Mouse (Mus musculus) heart, postnatal 25 days (tissue): ENCODE data around the gene Arpc3. TPM values are rescaled to one million over a fixed set of nuclear protein-coding genes. Genes with fewer than 3 reads are reported as not detected.
A peak's percentile ranks its signal among the peaks of the same experiment; 100 is the strongest.

Experiments
- DNase-seq: peaks from one replicate; pipeline ENCODE4 v3.0.0; 2022; ENCODE audit warnings: low spot score
- intact Hi-C: fragments of 180-260 bp; cut with DNase I; formaldehyde crosslinking; loops from one replicate; pipeline ENCODE4 v1.15.1; 2025
- total RNA-seq, 2 experiments: library from RNA; stranded (reverse); gene quantifications; 2 replicates each; pipeline ENCODE4 v1.2.3; 2021

The Arpc3 gene
- 10 to 100 TPM; 93.0 to 94.1 TPM for total RNA-seq

DNA sequence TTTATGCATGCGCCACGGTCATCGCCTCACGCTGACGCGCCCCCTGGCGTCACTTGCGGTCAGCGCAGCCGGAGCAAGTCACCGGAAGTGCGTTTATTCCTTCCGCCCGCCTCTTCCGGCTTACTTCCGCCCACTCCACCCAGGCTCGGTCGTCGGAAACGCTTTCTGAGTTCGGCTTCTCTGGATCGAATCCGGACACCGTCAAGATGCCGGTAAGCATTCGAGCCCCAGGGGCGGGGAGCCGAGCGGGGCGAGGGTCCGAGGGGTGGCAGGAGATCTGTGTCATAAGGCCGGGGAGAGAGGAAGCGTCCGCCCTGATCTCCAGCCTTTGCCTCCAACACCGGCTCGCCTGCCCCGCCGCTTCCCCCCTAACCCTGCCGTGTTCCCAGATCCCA is at the start of gene Arpc3:
Arpc3 (plus strand) TSS at position 93 of the 395 bp plus-strand sequence.
- DNase-seq: peak; percentile 77
- intact Hi-C loops: loop anchor here (5.0 kb wide), 1 partner anchor 124 kb away; no protein-coding TSS in a partner anchor

DNA sequence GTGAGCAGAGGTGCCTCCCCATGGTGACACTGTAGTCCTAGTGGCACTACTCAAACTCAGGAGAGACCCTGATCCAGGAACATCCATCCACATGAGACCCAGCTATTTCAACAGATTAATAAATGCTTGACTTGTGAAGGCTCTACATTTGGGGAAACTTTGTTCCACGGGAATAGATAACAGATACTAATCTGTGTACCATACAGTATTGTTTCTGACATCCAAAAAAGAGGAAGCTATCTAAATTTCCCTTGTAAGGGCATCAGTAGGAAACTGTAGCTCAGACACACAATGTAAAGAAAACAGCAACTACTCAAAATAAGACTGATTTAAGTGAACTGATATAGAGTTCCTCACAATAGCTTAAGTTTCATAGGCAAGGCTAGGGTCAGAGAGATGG is 48.8 kb upstream of the Arpc3 start:
- intact Hi-C loops: no loop called here

GRCm38 (mm10) chr5:122343768-122344167 is 47.9 kb upstream of the Arpc3 start:
- intact Hi-C loops: loop anchor here (1.0 to 2.0 kb wide), 2 partner anchors 75 to 213 kb away; no protein-coding TSS in a partner anchor
- no peak for DNase-seq

More for the DNA sequence above, 48.8 kb upstream of the Arpc3 start:
- DNase-seq: no peak

GRCm38 (mm10) chr5:122344260-122344659 is 47.4 kb upstream of the Arpc3 start:
- intact Hi-C loops: loop anchor here (1.0 to 2.0 kb wide), 2 partner anchors 76 to 213 kb away; no protein-coding TSS in a partner anchor

DNA sequence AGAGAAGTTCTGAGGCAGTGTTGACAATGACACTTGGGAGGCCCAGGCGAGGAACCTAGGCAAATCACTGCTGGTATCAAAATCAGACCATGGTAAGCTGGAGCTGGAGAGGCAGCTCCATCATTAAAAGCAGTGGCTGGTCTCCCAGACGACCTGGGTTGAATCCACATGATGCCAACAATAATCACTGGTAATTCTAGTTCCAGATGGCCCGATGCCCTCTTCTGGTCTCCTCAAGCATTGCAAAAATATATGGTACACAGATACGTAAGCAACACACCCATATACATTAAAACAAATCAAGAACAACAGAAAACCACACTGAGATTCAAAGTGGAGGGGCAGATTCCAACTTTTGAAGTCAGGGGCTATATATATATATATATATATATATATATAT is 45.9 kb upstream of the Arpc3 start:
- intact Hi-C loops: loop anchor here (2.0 kb wide), 1 partner anchor 215 kb away; no protein-coding TSS in a partner anchor
- DNase-seq: no peak

More at GRCm38 (mm10) chr5:122344260-122344659, 47.4 kb upstream of the Arpc3 start:
- no peak for DNase-seq

- peak; percentile 94 for DNase-seq
- intact Hi-C loops: loop anchor here (1.0 to 5.0 kb wide), 2 partner anchors 18 to 197 kb away; partner anchors contain the start of genes Fam216a and Ppp1cc
Measured at GRCm38 (mm10) chr5:122353807-122354491, 37.7 kb upstream of the Arpc3 start, which contains the start of the genes Rad9b and Vps29. Gene Rad9b (minus strand): TSS chr5:122354233. Gene Vps29 (plus strand): TSS chr5:122354369.

- intact Hi-C loops: loop anchor here (1.0 to 5.0 kb wide), 2 partner anchors 18 to 197 kb away; partner anchors contain the start of genes Fam216a and Ppp1cc
- DNase-seq: no peak
Measured at GRCm38 (mm10) chr5:122354492-122355067, 37.1 kb upstream of the Arpc3 start.

DNA sequence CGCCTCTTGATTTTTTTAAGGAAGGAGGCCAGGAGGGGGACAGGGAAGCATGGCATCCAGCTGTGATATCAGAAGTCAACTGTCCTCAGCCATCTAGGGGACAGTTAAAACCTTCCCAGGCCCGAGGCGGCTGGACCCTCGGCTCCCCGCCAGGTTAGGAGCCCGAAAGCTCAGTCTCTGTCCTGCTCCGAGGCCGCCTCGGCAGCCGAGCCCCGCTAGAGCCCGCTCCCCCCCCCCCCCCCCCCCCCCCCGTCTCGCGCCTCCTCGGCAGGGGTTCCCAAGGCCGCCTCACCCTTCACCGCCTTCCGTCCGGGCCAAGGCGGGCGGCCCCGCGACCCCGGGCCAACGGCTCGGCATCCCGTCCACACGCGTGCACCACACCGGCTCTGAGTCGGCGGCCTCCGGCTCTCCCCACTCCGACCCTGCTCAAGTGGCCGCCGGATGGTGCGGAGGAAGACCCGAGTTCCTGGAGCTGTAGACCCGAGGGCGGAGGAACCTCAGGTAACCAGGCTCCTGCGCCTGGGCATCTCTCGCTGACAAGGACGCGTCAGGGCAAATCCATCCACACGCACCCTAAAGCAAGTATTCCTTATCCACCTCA is 20.0 kb upstream of the Arpc3 start, which contains the start of gene Gpn3:
Gpn3 (plus strand) TSS at position 286 of the 601 bp plus-strand sequence.
- intact Hi-C loops: loop anchor here (1.0 kb wide), 1 partner anchor 17 kb away; the partner anchor contains the start of genes Rad9b and Vps29
- DNase-seq: no peak

GRCm38 (mm10) chr5:122372192-122372769 is 19.4 kb upstream of the Arpc3 start, which contains the start of gene Fam216a:
Gene Fam216a (minus strand): TSS chr5:122372364.
- peak; percentile 97 for DNase-seq
- intact Hi-C loops: loop anchor here (1.0 kb wide), 1 partner anchor 18 kb away; the partner anchor contains the start of genes Rad9b and Vps29

GRCm38 (mm10) chr5:122372878-122373277 is 18.8 kb upstream of the Arpc3 start:
- no peak for DNase-seq
- intact Hi-C loops: loop anchor here (1.0 kb wide), 1 partner anchor 19 kb away; the partner anchor contains the start of genes Rad9b and Vps29

DNA sequence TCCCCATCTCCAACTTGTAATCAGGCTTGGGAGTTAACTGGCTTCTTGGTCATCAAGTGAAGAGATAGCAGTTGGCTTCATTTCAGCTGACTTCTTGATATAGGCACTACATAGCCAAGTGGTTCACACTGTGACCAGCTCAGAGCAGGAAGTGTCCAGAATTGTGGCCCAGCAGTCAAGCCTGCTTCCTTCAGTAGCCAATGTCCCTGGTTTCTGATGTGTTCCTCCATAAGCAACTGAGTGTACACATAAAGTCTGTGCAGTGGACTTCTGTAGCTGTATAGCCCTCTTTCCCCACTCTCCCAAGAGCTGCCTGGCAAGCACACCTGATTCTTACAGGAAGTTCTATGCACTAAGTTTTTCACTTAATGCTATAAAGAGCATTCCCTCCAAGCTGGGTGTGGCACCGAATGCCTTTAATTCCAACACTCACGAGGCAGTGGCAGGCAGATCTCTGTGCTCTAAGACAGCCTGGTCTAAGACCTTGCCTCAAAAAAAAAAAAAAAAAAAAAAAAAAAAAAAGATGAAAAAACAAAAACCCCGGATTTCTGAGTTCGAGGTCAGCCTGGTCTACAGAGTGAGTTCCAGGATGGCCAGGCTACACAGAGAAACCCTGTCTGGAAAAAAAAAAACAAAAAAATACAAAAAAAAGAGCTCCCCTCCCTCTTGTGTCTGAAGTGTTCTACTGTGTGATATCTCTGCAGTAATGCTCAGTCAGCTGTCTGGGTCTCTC is 14.4 kb upstream of the Arpc3 start:
- no peak for DNase-seq
- intact Hi-C loops: no loop called here

DNA sequence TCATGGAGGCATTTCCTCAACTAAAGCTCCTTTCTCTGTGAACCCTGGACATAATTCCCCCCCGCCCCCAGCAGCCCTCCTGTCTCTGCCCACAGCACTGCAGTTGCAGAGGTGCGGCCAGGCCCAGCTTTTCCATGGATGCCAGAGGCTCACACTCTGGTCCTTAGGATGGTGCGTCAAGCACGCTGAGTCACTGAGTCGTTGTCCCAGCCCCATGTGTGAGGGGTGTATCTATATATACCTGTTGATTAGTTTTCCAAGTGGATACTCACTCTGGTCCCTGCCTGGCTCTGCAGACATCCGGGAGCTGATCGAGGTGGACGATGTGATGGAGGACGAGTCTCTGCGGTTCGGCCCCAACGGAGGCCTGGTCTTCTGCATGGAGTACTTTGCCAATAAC is 13.5 kb upstream of the Arpc3 start:
- intact Hi-C loops: no loop called here
- no peak for DNase-seq

GRCm38 (mm10) chr5:122379374-122380155 is 12.1 kb upstream of the Arpc3 start:
- intact Hi-C loops: no loop called here
- DNase-seq: no peak

- intact Hi-C loops: loop anchor here (5.0 kb wide), 1 partner anchor 123 kb away; no protein-coding TSS in a partner anchor
- no peak for DNase-seq
Measured at GRCm38 (mm10) chr5:122390006-122390405, 1.7 kb upstream of the Arpc3 start.

DNA sequence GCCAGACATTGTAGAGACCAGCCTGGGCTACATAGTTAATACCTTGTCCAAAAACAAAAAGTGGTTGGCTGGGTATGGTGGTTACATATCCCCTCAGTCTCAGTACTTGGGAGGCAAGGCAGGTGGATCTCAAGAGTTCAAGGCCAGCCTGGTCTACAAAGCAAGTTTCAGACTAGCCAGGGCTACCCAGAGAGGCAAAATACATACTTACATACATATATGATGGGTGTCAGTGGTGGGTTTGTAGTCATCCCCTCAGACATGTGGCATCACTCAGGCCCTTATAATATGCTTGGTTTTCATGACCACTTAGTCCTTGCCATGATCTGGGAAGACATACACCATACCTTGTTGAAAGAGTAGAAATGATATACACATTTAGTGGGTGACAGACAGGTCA is 1.0 kb upstream of the Arpc3 start:
- intact Hi-C loops: loop anchor here (5.0 kb wide), 1 partner anchor 123 kb away; no protein-coding TSS in a partner anchor
- DNase-seq: no peak

DNA sequence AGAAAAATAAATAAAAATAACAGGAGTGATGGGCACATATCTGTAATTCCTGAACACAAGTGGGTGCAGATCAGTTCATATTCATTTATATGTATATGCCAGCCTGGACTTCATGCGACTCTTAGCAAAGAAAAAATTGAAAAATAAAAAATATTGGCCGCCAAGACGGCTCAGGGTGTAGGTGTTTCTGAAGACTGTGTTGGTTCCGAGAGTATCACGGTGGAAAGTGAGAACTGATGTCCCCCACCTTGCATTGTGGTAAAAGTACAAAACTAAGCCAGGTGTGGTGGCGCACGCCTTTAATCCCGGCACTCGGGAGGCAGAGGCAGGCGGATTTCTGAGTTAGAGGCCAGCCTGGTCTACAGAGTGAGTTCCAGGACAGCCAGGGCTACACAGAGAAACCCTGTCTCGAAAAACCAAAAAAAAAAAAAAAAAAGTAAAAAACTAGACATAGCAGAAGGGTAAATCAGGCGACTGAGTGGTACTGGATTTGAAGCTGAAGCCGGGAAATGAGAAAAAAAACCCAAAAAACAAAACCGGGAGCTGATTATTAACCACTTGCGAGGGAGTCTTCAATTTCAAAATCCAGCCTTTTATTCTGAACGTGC is 396 bp upstream of the Arpc3 start:
- intact Hi-C loops: loop anchor here (5.0 kb wide), 1 partner anchor 124 kb away; no protein-coding TSS in a partner anchor
- no peak for DNase-seq

DNA sequence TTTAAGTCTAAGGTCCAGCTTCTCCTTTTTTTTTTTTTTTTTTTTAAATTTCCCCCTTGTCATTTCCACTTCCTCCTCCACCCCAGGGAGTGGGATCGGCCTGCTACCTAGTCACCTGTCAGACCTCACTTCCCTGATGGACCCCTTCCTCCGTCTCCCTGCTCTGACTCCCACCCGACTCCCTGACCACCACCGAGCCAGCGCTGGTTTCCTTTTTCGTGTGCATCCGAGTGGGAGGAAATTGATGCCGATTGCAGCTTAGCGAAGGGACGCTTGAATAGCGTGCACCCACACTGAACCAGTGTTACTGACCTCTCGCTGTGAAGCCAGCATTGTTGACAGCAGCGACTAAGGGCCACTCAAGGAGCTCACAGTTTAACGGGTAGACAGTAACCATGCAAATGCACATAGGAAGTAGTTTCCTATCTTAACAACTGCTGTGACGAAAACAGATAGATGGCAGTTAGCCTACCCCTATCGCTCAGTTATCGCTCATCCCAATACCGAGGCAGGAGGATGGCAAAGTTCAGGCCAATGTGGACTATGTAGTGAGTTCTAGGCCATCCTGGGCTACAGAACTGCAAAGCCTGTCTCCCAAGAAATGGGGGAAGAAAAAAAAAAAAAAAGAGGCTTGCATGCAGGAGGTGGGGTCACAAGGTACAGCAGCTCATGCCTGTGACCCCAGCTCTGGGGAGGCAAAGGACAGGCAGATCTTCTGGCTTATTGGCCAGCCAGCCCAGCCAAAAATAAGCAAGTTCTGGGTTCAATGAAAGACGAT is 738 bp downstream of the Arpc3 start:
- intact Hi-C loops: loop anchor here (5.0 kb wide), 1 partner anchor 125 kb away; no protein-coding TSS in a partner anchor
- DNase-seq: no peak
